Mouse (Mus musculus) E14TG2a.4 (cell line): ENCODE data around the gene Adgra3.

ENCODE experiments used
- CTCF ChIP-seq: conservative IDR thresholded peaks from 2 replicates; pipeline ENCODE4 v1.5.1; 2014; ENCODE audit warnings: low read length
- NANOG ChIP-seq: IDR thresholded peaks from 2 replicates; pipeline ENCODE4 v1.6.1; 2014; ENCODE audit warnings: borderline replicate concordance, low read length, mixed read lengths
- POU5F1 ChIP-seq: IDR thresholded peaks from 2 replicates; pipeline ENCODE4 v1.6.1; 2014; ENCODE audit warnings: low read length, borderline replicate concordance

DNA sequence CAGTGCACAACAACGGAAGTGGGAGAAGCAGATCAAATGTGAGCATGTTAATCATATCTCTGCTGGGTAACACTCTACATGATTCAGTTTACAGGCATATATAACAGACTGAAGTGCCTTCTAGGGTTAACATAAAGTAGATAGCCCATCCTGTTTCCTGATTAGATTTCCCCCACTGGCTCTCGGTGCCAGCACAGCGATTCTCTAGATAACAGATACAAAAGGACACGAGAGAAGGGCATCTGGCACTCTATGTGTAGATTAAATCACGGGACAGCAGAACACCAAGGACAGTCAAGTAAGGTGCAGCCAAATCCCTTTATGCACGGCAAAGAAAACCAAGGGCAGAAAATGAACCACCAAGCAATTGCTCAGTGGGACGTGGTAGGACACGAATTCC lies 93.0 kb downstream of the Adgra3 start:
- TF ChIP-seq CTCF (no peak), NANOG (no peak), POU5F1 (no peak)
